Mouse (Mus musculus): ENCODE measurements around the gene Tradd. TPM values are rescaled to one million over a fixed set of nuclear protein-coding genes. Genes with fewer than 3 reads are reported as not detected.
"Not testable (repeated sequence)": the region's sequence is repeated elsewhere in the genome, so short reads cannot be mapped to it uniquely, and the experiment has no call there.

Gene Tradd
- polyA plus RNA-seq, 1 experiment from 2014 or later, result 13.4 TPM

GRCm38 (mm10) chr8:105291802-105292201 lies 27.4 kb upstream of the Tradd start:
- H3K27me3 ChIP-seq, result peaks cover 20% of the 10 kb centered on the region
- WGBS, result 75% methylated on average over 3 of the region's 3 CpGs
- not testable (repeated sequence) for H3K27ac ChIP-seq; ATAC-seq; H3K9ac ChIP-seq (replicated peaks); H3K36me3 ChIP-seq; H3K4me3 ChIP-seq (replicated peaks); H3K4me2 ChIP-seq (replicated peaks); H3K9me3 ChIP-seq
- H3K4me1 ChIP-seq (replicated peaks), result peaks cover 38% of the 10 kb centered on the region

GRCm38 (mm10) chr8:105291364-105291763 lies 27.0 kb upstream of the Tradd start:
- H3K4me3 ChIP-seq (replicated peaks); H3K4me2 ChIP-seq (replicated peaks); H3K9ac ChIP-seq (replicated peaks); H3K36me3 ChIP-seq; H3K27ac ChIP-seq; H3K9me3 ChIP-seq; ATAC-seq: not testable (repeated sequence)
- WGBS, result 86% methylated on average over 8 of the region's 8 CpGs
- Histone ChIP-seq H3K4me1 (replicated peaks) (peaks cover 40% of the 10 kb centered on the region), H3K27me3 (peaks cover 20% of the 10 kb centered on the region)

- no peak overlapping the region for H3K27ac ChIP-seq
- H3K36me3 ChIP-seq, result peaks cover 7% of the 10 kb centered on the region; the same call in 1 of the 2 replicates
- peak overlapping the region; percentile 70; the same call in 1 of the 2 replicates for H3K9ac ChIP-seq (replicated peaks)
- no peak for ATAC-seq
- peak overlapping the region; percentile 81 for H3K4me2 ChIP-seq (replicated peaks)
- peak overlapping the region; percentile 56 for H3K4me3 ChIP-seq (replicated peaks)
- 6% methylated on average over 31 of the region's 31 CpGs for WGBS
- peaks cover 20% of the 10 kb centered on the region for H3K27me3 ChIP-seq
- H3K4me1 ChIP-seq (replicated peaks), result peaks cover 46% of the 10 kb centered on the region
- no peaks in the 10 kb centered on the region for H3K9me3 ChIP-seq
Measured at GRCm38 (mm10) chr8:105290554-105291314, 26.3 kb upstream of the Tradd start.

GRCm38 (mm10) chr8:105289805-105290460 lies 25.5 kb upstream of the Tradd start, which contains the start of gene 4931428F04Rik:
4931428F04Rik (minus strand) TSS chr8:105289864.
- peak within 1 kb of the TSS; percentile 81 for H3K4me2 ChIP-seq (replicated peaks)
- ATAC-seq, result peak; percentile 49
- H3K27ac ChIP-seq, result peak within 1 kb of the TSS; percentile 93
- 1% methylated on average over 43 of the region's 43 CpGs for WGBS
- H3K9me3 ChIP-seq, result no peaks in the 10 kb centered on the region
- peaks cover 54% of the 10 kb centered on the region for H3K4me1 ChIP-seq (replicated peaks)
- H3K9ac ChIP-seq (replicated peaks), result peak within 1 kb of the TSS; percentile 70
- peaks cover 20% of the 10 kb centered on the region for H3K27me3 ChIP-seq
- H3K4me3 ChIP-seq (replicated peaks), result peak within 1 kb of the TSS; percentile 56
- peaks cover 15% of the 10 kb centered on the region for H3K36me3 ChIP-seq

GRCm38 (mm10) chr8:105288958-105289732 lies 24.7 kb upstream of the Tradd start:
- Histone ChIP-seq H3K9ac (replicated peaks) (peak overlapping the region; percentile 70), H3K4me3 (replicated peaks) (peak overlapping the region; percentile 56), H3K27me3 (peaks cover 20% of the 10 kb centered on the region), H3K4me1 (replicated peaks) (peaks cover 57% of the 10 kb centered on the region), H3K36me3 (peaks cover 21% of the 10 kb centered on the region), H3K9me3 (no peaks in the 10 kb centered on the region), H3K27ac (peak overlapping the region; percentile 93), H3K4me2 (replicated peaks) (peak overlapping the region; percentile 81)
- under 1% methylated on average over 53 of the region's 53 CpGs for WGBS
- ATAC-seq, result peak; percentile 91

GRCm38 (mm10) chr8:105288231-105288630 lies 23.8 kb upstream of the Tradd start:
- peak overlapping the region; percentile 93; the same call in 1 of the 2 replicates for H3K27ac ChIP-seq
- no peak for ATAC-seq
- peaks cover 28% of the 10 kb centered on the region for H3K36me3 ChIP-seq

GRCm38 (mm10) chr8:105286907-105287306 lies 22.5 kb upstream of the Tradd start:
- Histone ChIP-seq H3K36me3 (peaks cover 40% of the 10 kb centered on the region), H3K9ac (replicated peaks) (no peak overlapping the region), H3K27ac (no peak overlapping the region), H3K4me1 (replicated peaks) (peaks cover 57% of the 10 kb centered on the region), H3K9me3 (no peaks in the 10 kb centered on the region), H3K4me2 (replicated peaks) (peak overlapping the region; percentile 81), H3K27me3 (peaks cover 12% of the 10 kb centered on the region), H3K4me3 (replicated peaks) (peak overlapping the region; percentile 56)
- WGBS, result 82% methylated on average over 4 of the region's 4 CpGs
- no peak for ATAC-seq

More at GRCm38 (mm10) chr8:105288231-105288630, 23.8 kb upstream of the Tradd start:
- H3K9ac ChIP-seq (replicated peaks), result peak overlapping the region; percentile 70
- H3K9me3 ChIP-seq, result no peaks in the 10 kb centered on the region
- H3K4me3 ChIP-seq (replicated peaks), result peak overlapping the region; percentile 56
- peak overlapping the region; percentile 81 for H3K4me2 ChIP-seq (replicated peaks)
- peaks cover 57% of the 10 kb centered on the region for H3K4me1 ChIP-seq (replicated peaks)
- H3K27me3 ChIP-seq, result peaks cover 12% of the 10 kb centered on the region
- WGBS, result 81% methylated on average over 5 of the region's 5 CpGs

- peaks cover 52% of the 10 kb centered on the region for H3K4me1 ChIP-seq (replicated peaks)
- ATAC-seq, result no peak
Measured at GRCm38 (mm10) chr8:105285514-105285913, 21.1 kb upstream of the Tradd start.

GRCm38 (mm10) chr8:105283074-105283473 lies 18.7 kb upstream of the Tradd start:
- peaks cover 45% of the 10 kb centered on the region for H3K4me1 ChIP-seq (replicated peaks)
- no peak overlapping the region for H3K27ac ChIP-seq
- no peak overlapping the region for H3K4me2 ChIP-seq (replicated peaks)
- H3K9ac ChIP-seq (replicated peaks), result no peak overlapping the region
- H3K4me3 ChIP-seq (replicated peaks), result no peak overlapping the region
- ATAC-seq, result peak; percentile 49
- WGBS, result 27% methylated on average over 23 of the region's 23 CpGs
- no peaks in the 10 kb centered on the region for H3K9me3 ChIP-seq
- H3K36me3 ChIP-seq, result peaks cover 64% of the 10 kb centered on the region
- H3K27me3 ChIP-seq, result peaks cover 37% of the 10 kb centered on the region

More at GRCm38 (mm10) chr8:105285514-105285913, 21.1 kb upstream of the Tradd start:
- H3K9ac ChIP-seq (replicated peaks), result 0 out of 2 replicates have a peak overlapping the region, but pooled peaks have one; percentile 39
- no peaks in the 10 kb centered on the region for H3K9me3 ChIP-seq
- no peak overlapping the region for H3K27ac ChIP-seq
- H3K4me2 ChIP-seq (replicated peaks), result peak overlapping the region; percentile 81; the same call in 1 of the 2 replicates
- 40% methylated on average over 12 of the region's 12 CpGs for WGBS
- H3K4me3 ChIP-seq (replicated peaks), result no peak overlapping the region
- H3K36me3 ChIP-seq, result peaks cover 51% of the 10 kb centered on the region
- H3K27me3 ChIP-seq, result peaks cover 17% of the 10 kb centered on the region

- Histone ChIP-seq H3K4me2 (replicated peaks) (no peak overlapping the region), H3K9me3 (no peaks in the 10 kb centered on the region), H3K27ac (no peak overlapping the region), H3K27me3 (peaks cover 45% of the 10 kb centered on the region), H3K9ac (replicated peaks) (no peak overlapping the region), H3K36me3 (peaks cover 64% of the 10 kb centered on the region), H3K4me1 (replicated peaks) (peaks cover 37% of the 10 kb centered on the region), H3K4me3 (replicated peaks) (no peak overlapping the region)
- WGBS, result 94% methylated on average over 4 of the region's 4 CpGs
- no peak for ATAC-seq
Measured at GRCm38 (mm10) chr8:105282239-105282638, 17.8 kb upstream of the Tradd start.

GRCm38 (mm10) chr8:105281821-105282220 lies 17.4 kb upstream of the Tradd start:
- Histone ChIP-seq H3K27me3 (peaks cover 49% of the 10 kb centered on the region), H3K4me3 (replicated peaks) (no peak overlapping the region), H3K9me3 (no peaks in the 10 kb centered on the region), H3K4me1 (replicated peaks) (peaks cover 36% of the 10 kb centered on the region), H3K36me3 (peaks cover 64% of the 10 kb centered on the region), H3K27ac (no peak overlapping the region), H3K9ac (replicated peaks) (no peak overlapping the region), H3K4me2 (replicated peaks) (no peak overlapping the region)
- 89% methylated on average over 12 of the region's 12 CpGs for WGBS
- no peak for ATAC-seq
